Mouse (Mus musculus): Measurements from ENCODE around the gene Cldn18. TPM values are rescaled to one million over a fixed set of nuclear protein-coding genes. Genes with fewer than 3 reads are reported as not detected.

Gene Cldn18
- polyA plus RNA-seq, 1 experiment from 2014 or later, result not detected

DNA sequence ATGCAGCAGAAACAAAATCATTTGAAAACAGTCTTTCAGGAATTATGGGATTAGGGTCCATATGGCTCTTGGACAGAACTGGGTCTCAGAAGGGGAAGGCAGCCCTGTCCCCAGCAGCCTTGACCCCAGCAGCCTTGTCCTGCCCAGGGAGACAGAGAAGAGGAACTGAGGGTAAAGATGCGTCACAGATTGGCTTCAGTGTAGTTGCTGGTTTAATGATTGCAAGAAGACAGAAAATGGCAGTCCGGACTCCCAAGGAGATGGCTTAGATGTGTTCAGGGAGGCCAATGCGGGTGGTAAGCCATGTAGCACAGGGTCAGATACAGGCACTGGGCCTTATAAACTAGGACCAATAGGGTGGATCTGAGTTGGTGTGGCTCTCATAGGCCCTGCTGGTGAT lies 41.4 kb downstream of the Cldn18 start:
- H3K4me3 ChIP-seq, result no peak overlapping the region
- no peaks in the 10 kb centered on the region for H3K9me3 ChIP-seq
- 90% methylated on average over 3 of the region's 3 CpGs for WGBS
- H3K4me2 ChIP-seq (replicated peaks), result no peak overlapping the region
- H3K27me3 ChIP-seq, result no peaks in the 10 kb centered on the region
- no peak for ATAC-seq (ENCODE audit: insufficient number of reproducible peaks, insufficient read depth, low FRiP score, low TSS enrichment)
- no peaks in the 10 kb centered on the region for H3K4me1 ChIP-seq
- H3K27ac ChIP-seq, result no peak overlapping the region
- no peaks in the 10 kb centered on the region for H3K36me3 ChIP-seq
- no peak overlapping the region for H3K9ac ChIP-seq

DNA sequence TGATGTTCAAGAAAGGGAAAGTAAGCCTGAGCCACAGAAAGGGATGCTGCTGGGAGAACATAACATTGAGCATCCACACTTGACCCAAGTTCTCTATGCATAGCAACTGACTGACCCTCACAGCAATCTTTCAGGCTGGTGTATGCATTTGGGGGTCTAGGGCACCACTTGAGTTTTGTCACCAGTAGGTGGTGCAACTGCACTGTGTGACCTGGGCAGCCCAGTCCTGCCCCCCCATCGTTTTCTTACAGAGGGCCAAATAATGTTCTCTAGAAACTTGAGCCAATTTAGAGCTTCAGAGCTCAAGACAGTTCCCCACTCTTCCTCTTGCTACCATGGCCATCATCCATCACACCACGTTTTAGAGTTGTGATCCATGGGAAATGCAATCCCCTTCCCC lies 45.5 kb downstream of the Cldn18 start:
- no peak overlapping the region for H3K4me3 ChIP-seq
- H3K27me3 ChIP-seq, result no peaks in the 10 kb centered on the region
- 41% methylated on average over 2 of the region's 2 CpGs for WGBS
- peaks cover 37% of the 10 kb centered on the region for H3K36me3 ChIP-seq
- no peak for ATAC-seq (ENCODE audit: insufficient number of reproducible peaks, insufficient read depth, low FRiP score, low TSS enrichment)
- H3K4me2 ChIP-seq (replicated peaks), result no peak overlapping the region
- no peak overlapping the region for H3K27ac ChIP-seq
- H3K4me1 ChIP-seq, result no peaks in the 10 kb centered on the region
- 0 out of 2 replicates have a peak, but pooled peaks cover 4% of the 10 kb centered on the region for H3K9me3 ChIP-seq
- H3K9ac ChIP-seq, result no peak overlapping the region

- no peak overlapping the region for H3K27ac ChIP-seq
- H3K4me3 ChIP-seq, result no peak overlapping the region
- H3K4me1 ChIP-seq, result no peaks in the 10 kb centered on the region
- H3K27me3 ChIP-seq, result no peaks in the 10 kb centered on the region
- H3K9me3 ChIP-seq, result 0 out of 2 replicates have a peak, but pooled peaks cover 4% of the 10 kb centered on the region
- no peak overlapping the region for H3K4me2 ChIP-seq (replicated peaks)
- WGBS, result 81% methylated on average over 8 of the region's 8 CpGs
- ATAC-seq (ENCODE audit: insufficient number of reproducible peaks, insufficient read depth, low FRiP score, low TSS enrichment), result no peak
- H3K9ac ChIP-seq, result no peak overlapping the region
- H3K36me3 ChIP-seq, result peaks cover 75% of the 10 kb centered on the region
Measured at GRCm38 (mm10) chr9:99667596-99667995, 49.5 kb downstream of the Cldn18 start.

GRCm38 (mm10) chr9:99662887-99663286 lies 54.2 kb downstream of the Cldn18 start:
- Histone ChIP-seq H3K4me2 (replicated peaks) (no peak overlapping the region), H3K36me3 (peaks cover 81% of the 10 kb centered on the region), H3K27ac (no peak overlapping the region), H3K4me1 (no peaks in the 10 kb centered on the region), H3K27me3 (no peaks in the 10 kb centered on the region), H3K9me3 (no peaks in the 10 kb centered on the region), H3K4me3 (no peak overlapping the region), H3K9ac (no peak overlapping the region)
- WGBS, result 91% methylated on average over 10 of the region's 10 CpGs
- no peak for ATAC-seq (ENCODE audit: insufficient number of reproducible peaks, insufficient read depth, low FRiP score, low TSS enrichment)

- H3K4me1 ChIP-seq, result no peaks in the 10 kb centered on the region
Measured at GRCm38 (mm10) chr9:99662406-99662805, 54.7 kb downstream of the Cldn18 start.

GRCm38 (mm10) chr9:99661606-99662166 lies 55.4 kb downstream of the Cldn18 start:
- no peak for ATAC-seq (ENCODE audit: insufficient number of reproducible peaks, insufficient read depth, low FRiP score, low TSS enrichment)
- Histone ChIP-seq H3K27ac (no peak overlapping the region), H3K4me1 (no peaks in the 10 kb centered on the region), H3K4me2 (replicated peaks) (no peak overlapping the region), H3K9ac (no peak overlapping the region), H3K4me3 (no peak overlapping the region), H3K36me3 (peaks cover 79% of the 10 kb centered on the region), H3K9me3 (no peaks in the 10 kb centered on the region), H3K27me3 (no peaks in the 10 kb centered on the region)
- WGBS, result 77% methylated on average over 16 of the region's 16 CpGs

More at GRCm38 (mm10) chr9:99662406-99662805, 54.7 kb downstream of the Cldn18 start:
- no peak overlapping the region for H3K9ac ChIP-seq
- no peak overlapping the region for H3K27ac ChIP-seq
- H3K27me3 ChIP-seq, result no peaks in the 10 kb centered on the region
- H3K4me2 ChIP-seq (replicated peaks), result no peak overlapping the region
- WGBS, result 30% methylated on average over 7 of the region's 7 CpGs
- H3K4me3 ChIP-seq, result no peak overlapping the region
- peaks cover 78% of the 10 kb centered on the region for H3K36me3 ChIP-seq
- H3K9me3 ChIP-seq, result no peaks in the 10 kb centered on the region
- no peak for ATAC-seq (ENCODE audit: insufficient number of reproducible peaks, insufficient read depth, low FRiP score, low TSS enrichment)

GRCm38 (mm10) chr9:99660756-99661155 lies 56.3 kb downstream of the Cldn18 start:
- Histone ChIP-seq H3K4me3 (no peak overlapping the region), H3K4me2 (replicated peaks) (no peak overlapping the region), H3K9me3 (no peaks in the 10 kb centered on the region), H3K36me3 (peaks cover 79% of the 10 kb centered on the region), H3K27ac (no peak overlapping the region), H3K4me1 (no peaks in the 10 kb centered on the region), H3K9ac (no peak overlapping the region), H3K27me3 (no peaks in the 10 kb centered on the region)
- ATAC-seq (ENCODE audit: insufficient number of reproducible peaks, insufficient read depth, low FRiP score, low TSS enrichment), result no peak
- 79% methylated on average over 10 of the region's 10 CpGs for WGBS

DNA sequence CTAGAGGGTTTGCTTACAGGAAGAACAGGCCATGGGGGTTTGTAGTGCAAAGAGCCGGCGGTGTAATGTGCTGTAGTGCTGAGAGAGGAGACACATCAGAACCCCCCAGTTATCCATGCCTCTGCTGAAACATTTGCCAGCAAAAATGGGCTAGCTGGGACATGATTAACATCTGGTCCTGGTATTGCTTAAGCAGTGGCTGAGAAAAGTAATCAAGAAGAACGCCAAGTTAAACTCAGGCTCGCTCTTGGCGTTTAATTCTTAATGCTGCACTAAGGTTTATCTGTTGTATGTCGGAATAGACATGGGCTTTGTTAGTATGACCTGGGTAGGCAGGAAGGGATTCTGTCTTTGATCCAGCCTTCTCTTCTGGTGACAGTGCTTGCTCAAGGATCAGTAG lies 71.0 kb downstream of the Cldn18 start:
- H3K9me3 ChIP-seq, result no peaks in the 10 kb centered on the region
- 95% methylated on average over 6 of the region's 6 CpGs for WGBS
- ATAC-seq (ENCODE audit: insufficient number of reproducible peaks, insufficient read depth, low FRiP score, low TSS enrichment), result no peak
- H3K4me3 ChIP-seq, result no peak overlapping the region
- H3K36me3 ChIP-seq, result peaks cover 67% of the 10 kb centered on the region
- no peak overlapping the region for H3K9ac ChIP-seq
- no peaks in the 10 kb centered on the region for H3K4me1 ChIP-seq
- no peak overlapping the region for H3K27ac ChIP-seq
- no peak overlapping the region for H3K4me2 ChIP-seq (replicated peaks)
- no peaks in the 10 kb centered on the region for H3K27me3 ChIP-seq

DNA sequence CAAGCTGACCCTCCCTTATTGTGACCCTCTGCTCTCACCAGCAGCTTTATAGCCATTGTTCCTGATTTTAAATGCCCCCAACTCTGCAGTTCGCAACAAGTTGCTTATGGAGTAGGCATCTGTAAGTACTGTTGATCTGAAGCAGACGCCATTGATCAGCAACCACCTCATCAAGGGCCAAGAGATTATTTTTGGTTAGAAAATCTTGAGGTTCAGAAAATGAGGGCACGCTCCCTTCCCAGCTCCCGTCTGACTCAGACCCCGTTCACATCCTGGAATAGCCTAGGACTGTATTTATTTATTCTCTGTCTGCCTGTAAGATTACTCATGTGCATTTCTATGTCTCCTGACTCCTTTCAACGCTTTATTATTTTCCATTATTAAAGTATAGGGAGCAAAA lies 71.7 kb downstream of the Cldn18 start:
- H3K36me3 ChIP-seq, result peaks cover 60% of the 10 kb centered on the region
- no peak for ATAC-seq (ENCODE audit: insufficient number of reproducible peaks, insufficient read depth, low FRiP score, low TSS enrichment)

GRCm38 (mm10) chr9:99639957-99640356 lies 77.1 kb downstream of the Cldn18 start:
- peaks cover 60% of the 10 kb centered on the region for H3K36me3 ChIP-seq
- no peak for ATAC-seq (ENCODE audit: insufficient number of reproducible peaks, insufficient read depth, low FRiP score, low TSS enrichment)
- H3K27ac ChIP-seq, result no peak overlapping the region
- H3K27me3 ChIP-seq, result no peaks in the 10 kb centered on the region
- no peak overlapping the region for H3K4me2 ChIP-seq (replicated peaks)
- no peaks in the 10 kb centered on the region for H3K4me1 ChIP-seq
- WGBS, result 93% methylated on average over 5 of the region's 5 CpGs
- no peak overlapping the region for H3K4me3 ChIP-seq
- H3K9ac ChIP-seq, result no peak overlapping the region
- no peaks in the 10 kb centered on the region for H3K9me3 ChIP-seq

More for the DNA sequence above, 71.7 kb downstream of the Cldn18 start:
- no peak overlapping the region for H3K4me2 ChIP-seq (replicated peaks)
- H3K9me3 ChIP-seq, result no peaks in the 10 kb centered on the region
- no peak overlapping the region for H3K27ac ChIP-seq
- WGBS, result 92% methylated on average over 6 of the region's 6 CpGs
- no peak overlapping the region for H3K9ac ChIP-seq
- no peaks in the 10 kb centered on the region for H3K27me3 ChIP-seq
- no peaks in the 10 kb centered on the region for H3K4me1 ChIP-seq
- no peak overlapping the region for H3K4me3 ChIP-seq

All from embryonic facial prominence, embryonic 12.5 days (tissue).